Mouse (Mus musculus): ENCODE measurements around the gene 4930513O06Rik.

DNA sequence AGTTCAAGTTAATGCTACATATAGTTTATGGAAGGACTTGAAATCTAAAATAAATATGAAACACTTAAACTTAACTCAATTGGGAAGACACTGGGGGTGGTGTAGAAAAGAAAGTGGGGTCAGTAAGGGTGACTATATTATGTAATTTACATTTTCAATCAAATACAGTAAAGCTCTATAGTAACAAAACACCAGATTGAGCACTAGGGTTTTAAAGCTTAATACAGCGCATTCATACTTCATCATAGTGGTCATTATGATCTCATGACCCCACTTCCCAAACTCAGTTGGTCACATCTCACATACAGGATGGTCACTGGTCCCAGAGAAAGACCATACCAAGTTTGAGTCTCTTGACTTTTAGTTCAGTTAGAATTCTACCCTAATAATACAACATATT, at the start of gene 4930513O06Rik:
- TF ChIP-seq CTCF (IDR thresholded peaks at IDR 0.05; ENCODE audit: insufficient read depth, low read length) (no peak), POLR2A (IDR thresholded peaks at IDR 0.05; ENCODE audit: borderline replicate concordance, extremely low read depth, low read depth, low read length) (no peak)

Measured in lung, adult 2 months (tissue).